Mouse (Mus musculus) CH12.LX (cell line): ENCODE measurements around the gene Slc16a3. TPM values are rescaled to one million over a fixed set of nuclear protein-coding genes. Genes with fewer than 3 reads are reported as not detected.

Experiments
- DNase-seq: peaks from one replicate; pipeline ENCODE4 v3.0.0-alpha.2; 2013; ENCODE audit errors: extremely low read depth
- H3K27ac ChIP-seq: 2 replicates; pipeline ENCODE4 v1.5.1; 2012; ENCODE audit warnings: low read depth, mild to moderate bottlenecking, control low read depth, moderate library complexity; ENCODE audit not compliant: insufficient read depth
- H3K27me3 ChIP-seq: replicated peaks from 2 replicates; pipeline ENCODE3; 2012; ENCODE audit warnings: inconsistent platforms
- H3K36me3 ChIP-seq, 2 experiments: replicated peaks in 1 of 2; 2 replicates each; pipeline versions ENCODE3 to v1.6.1; 2012; ENCODE audit warnings: inconsistent platforms in 1 of 2, low read length in 1 of 2, mild to moderate bottlenecking in 1 of 2, mixed read lengths in 1 of 2, moderate library complexity in 1 of 2; ENCODE audit not compliant: control insufficient read depth in 1 of 2, insufficient read depth in 1 of 2
- H3K4me1 ChIP-seq, 2 experiments: 2 replicates each; pipeline ENCODE4 v1.6.1; 2012; ENCODE audit warnings: inconsistent platforms in 1 of 2, moderate library complexity in 1 of 2; ENCODE audit not compliant: insufficient read depth in 2 of 2, control insufficient read depth in 1 of 2
- H3K4me2 ChIP-seq: 2 replicates; pipeline ENCODE4 v1.6.1; 2012; ENCODE audit warnings: low read depth, mild to moderate bottlenecking, control low read depth; ENCODE audit not compliant: poor library complexity, insufficient read depth, severe bottlenecking
- H3K4me3 ChIP-seq, 3 experiments: fragments of 150-350 bp in 1 of 3; sonication (generic) in 1 of 3; replicated peaks in 1 of 3; 2 replicates each; pipeline versions ENCODE3 to v1.5.1; 2011 to 2012; ENCODE audit warnings: low read depth in 2 of 3, low read length in 2 of 3, mild to moderate bottlenecking in 2 of 3, moderate library complexity in 2 of 3, control low read depth in 1 of 3, improper control_type of control experiment in 1 of 3, inconsistent platforms in 1 of 3, mixed read lengths in 1 of 3; ENCODE audit not compliant: poor library complexity in 1 of 3
- H3K79me2 ChIP-seq: replicated peaks from 2 replicates; pipeline ENCODE4 v1.6.1; 2012; ENCODE audit warnings: mild to moderate bottlenecking, moderate library complexity; ENCODE audit not compliant: control insufficient read depth, poor library complexity, insufficient read depth, severe bottlenecking; ENCODE audit errors: extremely low read depth
- H3K9ac ChIP-seq: 2 replicates; pipeline ENCODE4 v1.6.1; 2012; ENCODE audit warnings: low read depth, mild to moderate bottlenecking, control low read depth, moderate library complexity; ENCODE audit not compliant: insufficient read depth
- H3K9me3 ChIP-seq: replicated peaks from 2 replicates; pipeline ENCODE3; 2012; ENCODE audit warnings: low read length, inconsistent platforms, mixed read lengths
- BHLHE40 ChIP-seq: IDR thresholded peaks from 2 replicates; pipeline ENCODE4 v1.6.1; 2011; ENCODE audit warnings: mild to moderate bottlenecking, low read depth, low read length, improper control_type of control experiment
- CHD1 ChIP-seq: IDR thresholded peaks from 2 replicates; pipeline ENCODE4 v1.6.1; 2012; ENCODE audit warnings: low read depth, low read length, improper control_type of control experiment, inconsistent platforms
- CTCF ChIP-seq, 2 experiments: IDR thresholded peaks in 1 of 2; conservative IDR thresholded peaks in 1 of 2; 2 replicates each; pipeline ENCODE4 v1.5.1; 2011 to 2012; ENCODE audit warnings: low read depth in 2 of 2, low read length in 2 of 2, improper control_type of control experiment in 1 of 2, inconsistent platforms in 1 of 2, mild to moderate bottlenecking in 1 of 2, moderate library complexity in 1 of 2
- ELF1 ChIP-seq: IDR thresholded peaks from 2 replicates; pipeline ENCODE4 v1.6.1; 2014; ENCODE audit warnings: low read depth, mild to moderate bottlenecking, inconsistent platforms, low read length, improper control_type of control experiment
- EP300 ChIP-seq: IDR thresholded peaks from 2 replicates; pipeline ENCODE4 v1.6.1; 2011; ENCODE audit warnings: low read length, improper control_type of control experiment
- ETS1 ChIP-seq: conservative IDR thresholded peaks from 2 replicates; pipeline ENCODE4 v1.6.1; 2012; ENCODE audit warnings: low read depth, mild to moderate bottlenecking, inconsistent platforms, low read length, improper control_type of control experiment, moderate library complexity
- GABPA ChIP-seq: IDR thresholded peaks from 2 replicates; pipeline ENCODE4 v1.6.1; 2012; ENCODE audit warnings: low read depth, low read length, improper control_type of control experiment, inconsistent platforms; ENCODE audit not compliant: insufficient replicate concordance
- HCFC1 ChIP-seq: IDR thresholded peaks from 2 replicates; pipeline ENCODE4 v1.6.1; 2012; ENCODE audit warnings: low read depth, mild to moderate bottlenecking, inconsistent platforms, low read length, improper control_type of control experiment
- IRF4 ChIP-seq: IDR thresholded peaks from 2 replicates; pipeline ENCODE4 v1.6.1; 2014; ENCODE audit warnings: low read depth, mild to moderate bottlenecking, inconsistent platforms, low read length, improper control_type of control experiment
- JUND ChIP-seq: conservative IDR thresholded peaks from 2 replicates; pipeline ENCODE4 v1.6.1; 2011; ENCODE audit warnings: low read depth, low read length, improper control_type of control experiment
- MAFK ChIP-seq: IDR thresholded peaks from 2 replicates; pipeline ENCODE4 v1.6.1; 2011; ENCODE audit warnings: low read length, improper control_type of control experiment; ENCODE audit not compliant: insufficient replicate concordance
- MXI1 ChIP-seq: IDR thresholded peaks from 2 replicates; pipeline ENCODE4 v1.6.1; 2011; ENCODE audit warnings: mild to moderate bottlenecking, low read depth, low read length, improper control_type of control experiment
- MYC ChIP-seq: IDR thresholded peaks from 2 replicates; pipeline ENCODE4 v1.6.1; 2011; ENCODE audit warnings: low read depth, mild to moderate bottlenecking, improper control_type of control experiment, low read length
- NELFE ChIP-seq: IDR thresholded peaks from 2 replicates; pipeline ENCODE4 v1.6.1; 2011; ENCODE audit warnings: low read depth, low read length, improper control_type of control experiment
- NRF1 ChIP-seq: IDR thresholded peaks from 2 replicates; pipeline ENCODE4 v1.6.1; 2014; ENCODE audit warnings: low read depth, mild to moderate bottlenecking, inconsistent platforms, low read length, improper control_type of control experiment, moderate library complexity
- PAX5 ChIP-seq: IDR thresholded peaks from 2 replicates; pipeline ENCODE4 v1.6.1; 2012; ENCODE audit warnings: low read length, inconsistent platforms, mixed read lengths
- POLR2A ChIP-seq: IDR thresholded peaks from 2 replicates; pipeline ENCODE4 v1.6.1; 2011; ENCODE audit warnings: low read depth, mild to moderate bottlenecking, improper control_type of control experiment, low read length
- POLR2AphosphoS2 ChIP-seq: IDR thresholded peaks from 2 replicates; pipeline ENCODE4 v1.6.1; 2011; ENCODE audit warnings: low read depth, low read length, improper control_type of control experiment
- RAD21 ChIP-seq: IDR thresholded peaks from 2 replicates; pipeline ENCODE4 v1.6.1; 2011; ENCODE audit warnings: low read depth, mild to moderate bottlenecking, low read length, improper control_type of control experiment, moderate library complexity
- RCOR1 ChIP-seq: conservative IDR thresholded peaks from 2 replicates; pipeline ENCODE4 v1.6.1; 2012; ENCODE audit warnings: low read depth, mild to moderate bottlenecking, inconsistent platforms, low read length, improper control_type of control experiment
- SIN3A ChIP-seq: IDR thresholded peaks from 2 replicates; pipeline ENCODE4 v1.6.1; 2012; ENCODE audit warnings: low read length, improper control_type of control experiment, inconsistent platforms
- SMC3 ChIP-seq: IDR thresholded peaks from 2 replicates; pipeline ENCODE4 v1.6.1; 2011; ENCODE audit warnings: low read depth, low read length, improper control_type of control experiment
- TBP ChIP-seq: conservative IDR thresholded peaks from 2 replicates; pipeline ENCODE4 v1.6.1; 2011; ENCODE audit warnings: low read depth, low read length, improper control_type of control experiment
- UBTF ChIP-seq: IDR thresholded peaks from 2 replicates; pipeline ENCODE4 v1.6.1; 2012; ENCODE audit warnings: low read depth, mild to moderate bottlenecking, inconsistent platforms, low read length, improper control_type of control experiment, moderate library complexity
- USF1 ChIP-seq: IDR thresholded peaks from 2 replicates; pipeline ENCODE4 v1.6.1; 2014; ENCODE audit warnings: low read depth, mild to moderate bottlenecking, inconsistent platforms, low read length, improper control_type of control experiment
- USF2 ChIP-seq: conservative IDR thresholded peaks from 2 replicates; pipeline ENCODE4 v1.6.1; 2011; ENCODE audit warnings: low read depth, low read length, improper control_type of control experiment
- ZMIZ1 ChIP-seq: IDR thresholded peaks from 2 replicates; pipeline ENCODE4 v1.6.1; 2012; ENCODE audit warnings: low read depth, mild to moderate bottlenecking, inconsistent platforms, low read length, improper control_type of control experiment
- ZNF384 ChIP-seq: IDR thresholded peaks from 2 replicates; pipeline ENCODE4 v1.6.1; 2012; ENCODE audit warnings: low read depth, low read length, improper control_type of control experiment, inconsistent platforms
- dilution Hi-C: fragments of 300-500 bp; cut with MboI; formaldehyde crosslinking; loops from 2 replicates; pipeline ENCODE4 v1.14.3; 2020; ENCODE audit warnings: low sequenced_read_pairs; ENCODE audit not compliant: extremely low pct_unique_long_range_greater_than_20kb, extremely low pct_ligation_motif_present
- in situ Hi-C: fragments of 300-500 bp; cut with MboI; formaldehyde crosslinking; loops from 3 replicates; pipeline ENCODE4 v1.14.3; 2019; ENCODE audit warnings: low sequenced_read_pairs, low pct_ligation_motif_present, low pct_unique_long_range_greater_than_20kb, mixed read lengths
- polyA plus RNA-seq: library from polyadenylated mRNA; unstranded; fragments of >175 nt; gene quantifications from 2 replicates; pipeline ENCODE4 v1.2.1, GENCODE M21; 2012; ENCODE audit warnings: low read depth; ENCODE audit not compliant: insufficient read length
- total RNA-seq, 2 experiments: library from RNA; depleted of rRNA; stranded (reverse); fragments of 300-350 nt in 1 of 2; fragments of >200 nt in 1 of 2; gene quantifications; 2 replicates each; pipeline ENCODE4 v1.2.3; 2012 to 2014

The Slc16a3 gene
- total RNA-seq (2012; rRNA removed) (214 and 388 TPM in 2 replicates), total RNA-seq (2014; rRNA removed) (90.8 and 130 TPM in 2 replicates), polyA plus RNA-seq (9.7 and 11.1 TPM in 2 replicates)

DNA sequence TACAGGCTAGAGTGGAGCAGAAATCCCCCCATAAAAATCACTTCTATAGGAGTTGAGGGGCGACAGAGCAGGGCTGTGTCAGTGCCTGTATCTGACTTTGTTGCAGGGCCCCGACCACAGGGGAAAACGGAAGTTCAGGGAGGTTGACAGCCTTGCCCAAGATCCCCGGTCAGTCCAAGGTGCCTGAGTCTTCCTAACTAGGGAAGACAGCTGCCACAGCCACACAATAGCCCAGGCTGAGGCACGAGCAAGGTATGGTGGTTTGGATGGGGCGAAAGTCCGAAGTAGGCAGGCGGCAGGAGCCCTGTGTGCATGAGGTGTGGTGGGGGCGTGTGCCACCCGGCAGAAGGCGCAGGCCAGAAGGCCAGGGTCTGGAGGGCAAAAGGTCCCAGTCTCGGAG is at the start of gene Slc16a3:
TSS of gene Slc16a3 (plus strand) at position 153 of the 400 bp plus-strand sequence.
- peak within 1 kb of the TSS; percentile 87 for H3K4me2 ChIP-seq
- peak within 1 kb of the TSS; percentile 62 for H3K9ac ChIP-seq
- DNase-seq, result no peak
- in situ Hi-C loops, result loop anchor here (5.0 kb wide), 1 partner anchor 39 kb away; no protein-coding TSS in a partner anchor
- H3K9me3 ChIP-seq, result peaks cover 3% of the 10 kb centered on the region
- no peaks in the 10 kb centered on the region for H3K36me3 ChIP-seq
- no peak for TF ChIP-seq TBP
- TF ChIP-seq MYC, result no peak
- TF ChIP-seq ELF1, result no peak
- TF ChIP-seq BHLHE40, result no peak
- TF ChIP-seq PAX5, result no peak
- no peak for TF ChIP-seq RCOR1
- no peak for TF ChIP-seq MAFK
- TF ChIP-seq POLR2AphosphoS2, result no peak
- no peak for TF ChIP-seq ZNF384
- no peak for TF ChIP-seq CTCF (conservative IDR thresholded peaks at IDR 0.05 in 1 of 2, IDR thresholded peaks at IDR 0.05 in 1 of 2; ENCODE audit: low read depth in 2 of 2, low read length in 2 of 2)
- TF ChIP-seq HCFC1, result no peak
- no peak for TF ChIP-seq USF1
- TF ChIP-seq NELFE, result no peak
- TF ChIP-seq, all 38 proteins: peak for 0
- Histone ChIP-seq H3K27me3 (peaks cover 62% of the 10 kb centered on the region), H3K4me3 (peak within 1 kb of the TSS; percentile 36 to 99 (median 70)), H3K4me1 (peaks cover 17 to 25% of the 10 kb centered on the region in 2 experiments), H3K27ac (no peak within 1 kb of the TSS), H3K79me2 (peaks cover 19% of the 10 kb centered on the region)
- dilution Hi-C loops, result no loop called here

DNA sequence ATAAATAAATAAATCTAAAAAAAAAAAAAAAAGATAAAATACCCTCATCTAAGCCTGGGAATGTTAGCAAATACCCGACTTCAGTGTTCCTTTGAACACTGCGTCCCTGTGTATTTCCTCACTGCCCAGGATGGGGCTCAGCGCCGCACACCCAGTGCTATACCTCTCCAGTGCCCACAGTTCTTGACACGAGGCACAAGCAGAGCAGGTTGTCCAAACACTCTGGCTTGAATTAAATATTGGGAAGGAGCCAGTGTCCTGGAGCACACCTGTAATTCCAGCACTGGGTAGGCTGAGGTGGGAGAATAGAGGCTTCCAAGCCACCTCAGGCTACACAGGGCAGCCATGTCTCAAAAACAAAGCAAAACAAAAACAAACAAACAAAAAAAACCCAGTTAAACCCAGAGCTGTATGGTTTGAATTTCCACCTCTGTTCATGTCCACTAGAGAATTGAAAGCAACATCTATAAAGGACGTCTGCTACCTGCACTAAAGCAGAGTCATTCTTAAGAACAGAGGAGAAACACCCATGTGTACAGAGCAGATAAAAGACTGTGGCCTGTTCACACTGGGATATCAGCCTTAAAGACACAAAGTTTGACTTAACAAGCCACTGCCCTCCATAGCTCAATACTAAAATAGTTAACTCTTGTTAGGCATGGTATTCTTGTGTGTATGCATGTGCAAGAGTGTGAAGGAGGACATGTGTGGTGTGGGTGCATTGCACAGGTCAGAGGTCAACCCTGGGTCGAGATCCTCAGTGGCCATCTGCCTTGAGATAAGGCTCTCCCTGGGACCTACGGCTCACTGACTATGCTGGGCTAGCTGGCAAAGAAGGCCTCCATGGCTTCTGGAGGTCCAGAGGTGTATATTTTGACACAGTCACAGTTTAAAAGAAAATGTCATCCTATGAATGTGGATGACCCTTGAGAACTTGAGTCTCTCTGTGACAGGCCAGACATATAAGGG is 47.7 kb upstream of the Slc16a3 start:
- H3K4me2 ChIP-seq, result no peak overlapping the region
- no peaks in the 10 kb centered on the region for H3K27me3 ChIP-seq
- peaks cover 5 to 58% of the 10 kb centered on the region in 2 experiments for H3K36me3 ChIP-seq
- in situ Hi-C loops (no loop called here), dilution Hi-C loops (no loop called here)
- no peak for DNase-seq
- TF ChIP-seq SMC3, result no peak
- TF ChIP-seq UBTF, result no peak
- no peak for TF ChIP-seq POLR2A
- TF ChIP-seq ETS1, result no peak
- TF ChIP-seq ZMIZ1, result no peak
- TF ChIP-seq RCOR1, result no peak
- no peak for TF ChIP-seq GABPA
- TF ChIP-seq USF2, result no peak
- no peak for TF ChIP-seq HCFC1
- TF ChIP-seq NRF1, result no peak
- no peak for TF ChIP-seq TBP
- TF ChIP-seq MXI1, result no peak
- no peak for TF ChIP-seq JUND
- no peak for TF ChIP-seq ELF1
- no peak for TF ChIP-seq EP300
- no peak for TF ChIP-seq SIN3A
- TF ChIP-seq CHD1, result no peak
- no peak for TF ChIP-seq CTCF (conservative IDR thresholded peaks at IDR 0.05 in 1 of 2, IDR thresholded peaks at IDR 0.05 in 1 of 2; ENCODE audit: low read depth in 2 of 2, low read length in 2 of 2)
- no peak for TF ChIP-seq RAD21
- no peak for TF ChIP-seq IRF4
- H3K4me1 ChIP-seq, result peaks cover 4 to 21% of the 10 kb centered on the region in 2 experiments; a peak in 3 of 4 replicates
- H3K9ac ChIP-seq, result no peak overlapping the region
- no peaks in the 10 kb centered on the region for H3K79me2 ChIP-seq
- no peak overlapping the region for H3K4me3 ChIP-seq
- no peaks in the 10 kb centered on the region for H3K9me3 ChIP-seq
- no peak overlapping the region for H3K27ac ChIP-seq
